Mouse (Mus musculus): ENCODE results near the gene Neo1. TPM values are rescaled to one million over a fixed set of nuclear protein-coding genes. Genes with fewer than 3 reads are reported as not detected.
"Not testable (repeated sequence)": the region's sequence is repeated elsewhere in the genome, so short reads cannot be mapped to it uniquely, and the experiment has no call there.

Gene Neo1
- total and polyA plus RNA-seq, 2 experiments from 2014 or later = 40.7 to 181 TPM

DNA sequence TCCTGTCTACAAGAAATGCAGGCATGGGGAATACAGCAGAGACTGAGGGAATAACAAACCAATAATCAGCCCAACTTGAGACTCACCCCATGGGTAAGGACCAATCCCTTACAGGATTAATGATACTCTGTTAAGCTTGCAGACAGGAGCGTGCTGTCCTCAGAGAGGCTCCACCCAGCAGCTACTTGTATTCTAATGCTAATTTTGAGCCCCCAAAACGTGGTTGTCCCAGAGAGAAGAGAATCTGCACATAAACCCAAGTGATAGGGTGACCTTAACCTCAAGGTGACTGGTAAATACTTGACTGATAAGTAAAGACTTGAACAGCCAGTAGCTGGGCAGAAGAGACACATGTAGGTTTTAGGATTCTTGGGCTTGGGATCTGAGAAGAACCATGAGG is 68.9 kb downstream of the Neo1 start:
- ATAC-seq (ENCODE audit: low FRiP score) (no peak), DNase-seq (ENCODE audit: low spot score) (no peak)
- Histone ChIP-seq H3K9me3 (ENCODE audit: low read length) (no peaks in the 10 kb centered on the region), H3K4me1 (ENCODE audit: insufficient read depth, low read length) (no peaks in the 10 kb centered on the region), H3K36me3 (ENCODE audit: insufficient read depth, low read length) (no peaks in the 10 kb centered on the region), H3K27me3 (ENCODE audit: insufficient read depth, low read length) (no peaks in the 10 kb centered on the region), H3K4me2 (ENCODE audit: low read depth, low read length, poor library complexity, severe bottlenecking) (no peak overlapping the region), H3K27ac (ENCODE audit: low read depth, low read length) (no peak overlapping the region), H3K9ac (replicated peaks; ENCODE audit: low read length, poor library complexity, severe bottlenecking) (no peak overlapping the region), H3K4me3 (ENCODE audit: low read depth, low read length) (no peak overlapping the region)
- no peak for TF ChIP-seq CTCF (IDR thresholded peaks at IDR 0.05)
- WGBS = 48% methylated on average over 2 of the region's 2 CpGs

DNA sequence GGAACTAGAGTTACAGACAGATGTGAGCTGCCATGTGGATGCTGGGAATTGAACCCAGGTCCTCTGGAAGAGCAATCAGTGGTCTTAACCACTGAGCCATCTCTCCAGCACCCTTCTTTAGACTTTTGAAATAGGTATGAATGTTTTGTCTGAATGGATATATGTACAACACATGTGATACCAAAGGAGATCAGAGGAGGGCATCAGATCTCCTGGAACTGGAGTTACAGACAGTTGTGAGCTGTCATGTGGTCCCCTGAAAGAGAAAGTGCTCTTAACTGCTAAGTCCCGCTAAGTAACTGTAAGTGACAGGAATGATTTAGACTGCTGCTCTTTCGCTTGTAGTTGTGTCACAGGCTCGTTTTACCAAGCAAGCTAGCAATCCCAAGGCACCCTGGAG is 80.7 kb downstream of the Neo1 start:
- Histone ChIP-seq H3K27ac (ENCODE audit: low read depth, low read length) (no peak overlapping the region), H3K9ac (replicated peaks; ENCODE audit: low read length, poor library complexity, severe bottlenecking) (no peak overlapping the region), H3K36me3 (ENCODE audit: insufficient read depth, low read length) (0 out of 2 replicates have a peak, but pooled peaks cover 5% of the 10 kb centered on the region), H3K9me3 (ENCODE audit: low read length) (no peaks in the 10 kb centered on the region), H3K4me2 (ENCODE audit: low read depth, low read length, poor library complexity, severe bottlenecking) (no peak overlapping the region), H3K4me3 (ENCODE audit: low read depth, low read length) (no peak overlapping the region), H3K4me1 (ENCODE audit: insufficient read depth, low read length) (no peaks in the 10 kb centered on the region), H3K27me3 (ENCODE audit: insufficient read depth, low read length) (no peaks in the 10 kb centered on the region)
- no peak for ATAC-seq (ENCODE audit: low FRiP score)
- TF ChIP-seq CTCF (IDR thresholded peaks at IDR 0.05) = 0 out of 2 replicates have a peak, but pooled peaks have one; percentile 3
- 86% methylated on average over 3 of the region's 3 CpGs for WGBS
- DNase-seq (ENCODE audit: low spot score) = no peak

DNA sequence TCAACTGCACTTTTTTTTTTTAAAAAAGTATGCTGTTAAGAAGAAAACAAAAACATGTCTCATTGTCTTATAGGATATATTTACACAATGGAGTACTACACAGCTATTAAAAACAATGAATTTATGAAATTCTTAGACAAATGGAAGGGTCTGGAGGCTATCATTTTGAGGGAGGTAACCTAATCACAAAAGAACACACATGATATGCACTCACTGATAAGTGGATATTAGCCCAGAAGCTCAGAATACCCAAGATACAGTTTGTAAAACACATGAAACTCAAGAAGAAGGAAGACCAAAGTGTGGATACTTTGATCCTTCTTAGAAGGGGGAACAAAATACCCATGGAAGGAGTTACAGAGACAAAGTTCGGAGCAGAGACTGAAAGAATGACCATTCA is 90.3 kb downstream of the Neo1 start:
- not testable (repeated sequence) for DNase-seq (ENCODE audit: low spot score); ATAC-seq (ENCODE audit: low FRiP score)
- WGBS = 80% methylated on average over 1 of the region's 1 CpGs

DNA sequence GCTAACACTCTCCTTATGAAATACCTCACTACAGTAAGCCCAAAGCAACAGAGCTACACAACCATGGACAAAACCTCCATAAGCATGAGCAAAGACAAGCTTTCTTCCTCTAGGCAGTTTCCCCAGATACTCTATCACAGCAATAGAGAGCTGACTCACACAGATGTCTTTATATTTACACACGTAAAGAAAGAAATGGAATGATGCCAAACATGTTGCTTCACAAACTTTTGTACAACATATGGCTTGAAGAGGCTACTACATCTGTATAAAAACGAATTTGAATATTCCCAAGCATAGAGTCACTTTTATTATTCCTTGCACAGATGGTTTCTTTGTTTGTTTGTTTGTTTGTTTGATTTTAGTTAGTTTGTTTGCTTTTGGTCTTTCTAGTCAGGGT is 101.5 kb downstream of the Neo1 start:
- WGBS = 86% methylated on average over 2 of the region's 2 CpGs

More for the DNA sequence above, 90.3 kb downstream of the Neo1 start:
- H3K9me3 ChIP-seq (ENCODE audit: low read length); H3K27ac ChIP-seq (ENCODE audit: low read depth, low read length); H3K4me1 ChIP-seq (ENCODE audit: insufficient read depth, low read length); H3K4me2 ChIP-seq (ENCODE audit: low read depth, low read length, poor library complexity, severe bottlenecking); H3K9ac ChIP-seq (replicated peaks; ENCODE audit: low read length, poor library complexity, severe bottlenecking); H3K27me3 ChIP-seq (ENCODE audit: insufficient read depth, low read length); H3K4me3 ChIP-seq (ENCODE audit: low read depth, low read length); H3K36me3 ChIP-seq (ENCODE audit: insufficient read depth, low read length): not testable (repeated sequence)

GRCm38 (mm10) chr9:58928103-58928502 is 108.1 kb downstream of the Neo1 start:
- 30% methylated on average over 1 of the region's 1 CpGs for WGBS
- TF ChIP-seq CTCF (IDR thresholded peaks at IDR 0.05) = peak; percentile 84
- no peak overlapping the region for H3K4me3 ChIP-seq (ENCODE audit: low read depth, low read length)
- H3K4me1 ChIP-seq (ENCODE audit: insufficient read depth, low read length) = no peaks in the 10 kb centered on the region
- DNase-seq (ENCODE audit: low spot score) (peak; percentile 80), ATAC-seq (ENCODE audit: low FRiP score) (no peak)
- H3K9ac ChIP-seq (replicated peaks; ENCODE audit: low read length, poor library complexity, severe bottlenecking) = no peak overlapping the region
- H3K27ac ChIP-seq (ENCODE audit: low read depth, low read length) = no peak overlapping the region
- H3K36me3 ChIP-seq (ENCODE audit: insufficient read depth, low read length) = no peaks in the 10 kb centered on the region; the same call in 1 of the 2 replicates
- no peak overlapping the region for H3K4me2 ChIP-seq (ENCODE audit: low read depth, low read length, poor library complexity, severe bottlenecking)
- no peaks in the 10 kb centered on the region for H3K27me3 ChIP-seq (ENCODE audit: insufficient read depth, low read length)
- H3K9me3 ChIP-seq (ENCODE audit: low read length) = no peaks in the 10 kb centered on the region

More for the DNA sequence above, 101.5 kb downstream of the Neo1 start:
- ATAC-seq (ENCODE audit: low FRiP score) (no peak), DNase-seq (ENCODE audit: low spot score) (no peak)
- H3K27ac ChIP-seq (ENCODE audit: low read depth, low read length) = no peak overlapping the region
- H3K36me3 ChIP-seq (ENCODE audit: insufficient read depth, low read length) = no peaks in the 10 kb centered on the region
- H3K9me3 ChIP-seq (ENCODE audit: low read length) = no peaks in the 10 kb centered on the region
- H3K4me3 ChIP-seq (ENCODE audit: low read depth, low read length) = no peak overlapping the region
- no peaks in the 10 kb centered on the region for H3K27me3 ChIP-seq (ENCODE audit: insufficient read depth, low read length)
- TF ChIP-seq CTCF (IDR thresholded peaks at IDR 0.05) = no peak
- no peaks in the 10 kb centered on the region for H3K4me1 ChIP-seq (ENCODE audit: insufficient read depth, low read length)
- no peak overlapping the region for H3K4me2 ChIP-seq (ENCODE audit: low read depth, low read length, poor library complexity, severe bottlenecking)
- H3K9ac ChIP-seq (replicated peaks; ENCODE audit: low read length, poor library complexity, severe bottlenecking) = no peak overlapping the region

DNA sequence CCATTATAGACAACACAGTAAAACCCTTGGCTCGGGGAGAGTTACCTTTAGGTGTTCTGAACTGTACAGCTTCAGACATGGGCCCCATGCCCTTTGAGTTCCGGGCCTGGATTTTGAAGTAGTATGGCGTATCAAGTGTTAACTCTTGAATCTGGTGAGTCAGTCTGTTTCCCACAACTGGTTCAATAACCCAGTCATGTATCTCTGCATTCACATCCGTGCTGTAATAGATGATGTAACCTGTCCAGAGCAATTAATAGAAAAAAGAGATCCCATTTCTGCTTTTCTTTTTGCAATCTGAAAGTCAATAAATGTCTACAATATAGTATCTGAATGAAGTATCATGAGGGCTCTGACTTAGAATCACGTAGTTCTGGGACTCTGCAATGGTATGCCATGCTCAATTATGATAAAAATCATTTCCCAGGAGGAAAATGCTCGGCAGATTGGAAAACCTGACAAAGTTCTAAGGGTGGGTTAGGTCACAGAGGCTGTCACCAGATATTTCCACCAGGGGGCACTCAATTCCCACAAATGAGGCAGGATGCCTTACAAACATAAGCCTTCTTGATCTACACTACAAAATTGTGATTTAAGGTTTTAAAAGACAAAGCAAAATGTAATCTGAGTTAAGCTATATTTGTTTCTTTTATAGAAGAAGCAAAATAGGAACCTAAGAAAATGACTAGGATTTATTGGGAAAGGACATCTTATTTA is 133.2 kb downstream of the Neo1 start:
- H3K4me1 ChIP-seq (ENCODE audit: insufficient read depth, low read length) = no peaks in the 10 kb centered on the region
- DNase-seq (ENCODE audit: low spot score) (peak; percentile 75), ATAC-seq (ENCODE audit: low FRiP score) (no peak)
- no peaks in the 10 kb centered on the region for H3K9me3 ChIP-seq (ENCODE audit: low read length)
- H3K4me2 ChIP-seq (ENCODE audit: low read depth, low read length, poor library complexity, severe bottlenecking) = no peak overlapping the region
- peaks cover 21% of the 10 kb centered on the region for H3K36me3 ChIP-seq (ENCODE audit: insufficient read depth, low read length)
- H3K27ac ChIP-seq (ENCODE audit: low read depth, low read length) = no peak overlapping the region
- 69% methylated on average over 6 of the region's 6 CpGs for WGBS
- H3K9ac ChIP-seq (replicated peaks; ENCODE audit: low read length, poor library complexity, severe bottlenecking) = no peak overlapping the region
- H3K4me3 ChIP-seq (ENCODE audit: low read depth, low read length) = no peak overlapping the region
- H3K27me3 ChIP-seq (ENCODE audit: insufficient read depth, low read length) = no peaks in the 10 kb centered on the region
- peak; percentile 86 for TF ChIP-seq CTCF (IDR thresholded peaks at IDR 0.05)
